Mouse (Mus musculus) urinary bladder, postnatal 36 days (tissue): ENCODE data around the gene Agtpbp1.
"Not testable (repeated sequence)": the region's sequence is repeated elsewhere in the genome, so short reads cannot be mapped to it uniquely, and the experiment has no call there.

ENCODE experiments used
- DNase-seq, 2 experiments: peaks; one replicate each; pipeline ENCODE4 v3.0.0; 2022; ENCODE audit warnings: low spot score in 2 of 2, mixed read lengths in 1 of 2

The Agtpbp1 gene

GRCm38 (mm10) chr13:59485456-59485855 lies 99.6 kb downstream of the Agtpbp1 start:
- DNase-seq, result no peak

- DNase-seq, result no peak
Measured at GRCm38 (mm10) chr13:59481484-59481855, 103.6 kb downstream of the Agtpbp1 start.

- DNase-seq, result no peak
Measured at GRCm38 (mm10) chr13:59480599-59481483, 104.2 kb downstream of the Agtpbp1 start.

- DNase-seq, result not testable (repeated sequence)
Measured at GRCm38 (mm10) chr13:59477928-59478327, 107.1 kb downstream of the Agtpbp1 start.

- no peak for DNase-seq
Measured at GRCm38 (mm10) chr13:59477451-59477850, 107.6 kb downstream of the Agtpbp1 start.

GRCm38 (mm10) chr13:59474973-59475372 lies 110.1 kb downstream of the Agtpbp1 start:
- DNase-seq, result no peak

- no peak for DNase-seq
Measured at GRCm38 (mm10) chr13:59473341-59473740, 111.7 kb downstream of the Agtpbp1 start.

GRCm38 (mm10) chr13:59472222-59472621 lies 112.8 kb downstream of the Agtpbp1 start:
- DNase-seq, result no peak

- DNase-seq, result no peak
Measured at GRCm38 (mm10) chr13:59469701-59470100, 115.3 kb downstream of the Agtpbp1 start.

- DNase-seq, result no peak
Measured at GRCm38 (mm10) chr13:59468181-59468802, 116.7 kb downstream of the Agtpbp1 start.

- DNase-seq, result peak in 1 of 2 experiments; percentile 60
Measured at GRCm38 (mm10) chr13:59467591-59467990, 117.4 kb downstream of the Agtpbp1 start.

- no peak for DNase-seq
Measured at GRCm38 (mm10) chr13:59460958-59461357, 124.1 kb downstream of the Agtpbp1 start.

GRCm38 (mm10) chr13:59456203-59456602 lies 128.8 kb downstream of the Agtpbp1 start:
- no peak for DNase-seq

- no peak for DNase-seq
Measured at GRCm38 (mm10) chr13:59454001-59454785, 130.8 kb downstream of the Agtpbp1 start.

- DNase-seq, result no peak
Measured at GRCm38 (mm10) chr13:59453582-59453981, 131.4 kb downstream of the Agtpbp1 start.

GRCm38 (mm10) chr13:59453045-59453444 lies 132.0 kb downstream of the Agtpbp1 start:
- peak; percentile 64 to 70 for DNase-seq

- no peak for DNase-seq
Measured at GRCm38 (mm10) chr13:59450840-59451239, 134.2 kb downstream of the Agtpbp1 start.

- DNase-seq, result no peak
Measured at GRCm38 (mm10) chr13:59447130-59447529, 137.9 kb downstream of the Agtpbp1 start.

GRCm38 (mm10) chr13:59445179-59445578 lies 139.8 kb downstream of the Agtpbp1 start:
- no peak for DNase-seq

GRCm38 (mm10) chr13:59444371-59444770 lies 140.7 kb downstream of the Agtpbp1 start:
- no peak for DNase-seq

- no peak for DNase-seq
Measured at GRCm38 (mm10) chr13:59439683-59440082, 145.3 kb downstream of the Agtpbp1 start.

GRCm38 (mm10) chr13:59434554-59434953 lies 150.5 kb downstream of the Agtpbp1 start:
- DNase-seq, result no peak
